Mouse (Mus musculus): Measurements from ENCODE around the gene Rilp.

GRCm38 (mm10) chr11:75531469-75532242 is 21.8 kb downstream of the Rilp start, which contains the start of gene Slc43a2:
- TF ChIP-seq EP300 (IDR thresholded peaks at IDR 0.05; ENCODE audit: low read depth) (peak; percentile 16; the same call in 1 of the 2 replicates), CTCF (IDR thresholded peaks at IDR 0.05; ENCODE audit: low read depth) (no peak)

Measured in liver, embryonic 14.5 days (tissue).